Mouse (Mus musculus) mouse embryonic stem cell (cell line): ENCODE measurements around the gene Hoxd13.

ENCODE experiments used
- in situ Hi-C, 2 experiments: fragments of 300-500 bp; cut with MboI; formaldehyde crosslinking; loops; 1 replicate in 1 of 2; 3 replicates in 1 of 2; pipeline ENCODE4 v1.14.3; 2019 to 2020; ENCODE audit warnings: low sequenced_read_pairs in 2 of 2, low pct_unique_long_range_greater_than_20kb in 1 of 2, mixed read lengths in 1 of 2; ENCODE audit not compliant: unreplicated experiment in 1 of 2

Hoxd13 gene

DNA sequence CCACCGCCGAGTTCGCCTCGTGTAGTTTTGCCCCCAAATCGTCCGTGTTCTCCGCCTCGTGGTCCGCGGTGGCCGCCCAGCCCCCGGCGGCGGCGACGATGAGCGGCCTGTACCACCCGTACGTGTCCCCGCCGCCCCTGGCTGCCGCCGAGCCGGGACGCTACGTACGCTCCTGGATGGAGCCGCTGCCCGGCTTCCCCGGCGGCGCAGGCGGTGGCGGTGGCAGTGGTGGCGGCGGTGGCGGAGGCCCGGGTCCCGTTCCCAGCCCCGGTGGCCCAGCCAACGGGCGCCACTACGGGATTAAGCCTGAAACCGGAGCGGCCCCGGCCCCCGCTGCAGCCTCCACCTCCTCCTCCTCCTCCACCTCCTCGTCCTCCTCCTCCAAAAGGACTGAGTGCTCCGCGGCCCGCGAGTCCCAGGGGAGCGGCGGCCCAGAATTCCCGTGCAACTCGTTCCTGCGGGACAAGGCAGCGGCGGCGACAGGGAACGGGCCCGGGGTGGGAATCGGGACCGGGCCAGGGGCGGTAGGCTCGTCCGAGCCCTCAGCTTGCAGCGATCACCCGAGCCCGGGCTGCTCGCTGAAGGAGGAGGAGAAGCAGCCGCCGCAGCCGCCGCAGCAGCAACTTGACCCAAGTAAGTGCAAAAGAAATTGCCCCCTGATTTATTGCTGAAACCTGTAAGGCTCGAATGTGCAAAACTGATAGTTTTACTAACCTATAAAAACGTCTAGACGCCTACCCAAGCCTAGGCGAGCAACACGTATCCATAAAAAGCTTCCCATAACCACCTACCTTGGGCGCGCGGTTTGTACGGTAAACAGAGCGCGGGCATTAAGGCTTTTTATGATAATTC lies 30.3 kb downstream of the Hoxd13 start:
- in situ Hi-C loops: loop anchor here (10.0 to 25.0 kb wide), 3 partner anchors 266 to 889 kb away; no protein-coding TSS in a partner anchor

DNA sequence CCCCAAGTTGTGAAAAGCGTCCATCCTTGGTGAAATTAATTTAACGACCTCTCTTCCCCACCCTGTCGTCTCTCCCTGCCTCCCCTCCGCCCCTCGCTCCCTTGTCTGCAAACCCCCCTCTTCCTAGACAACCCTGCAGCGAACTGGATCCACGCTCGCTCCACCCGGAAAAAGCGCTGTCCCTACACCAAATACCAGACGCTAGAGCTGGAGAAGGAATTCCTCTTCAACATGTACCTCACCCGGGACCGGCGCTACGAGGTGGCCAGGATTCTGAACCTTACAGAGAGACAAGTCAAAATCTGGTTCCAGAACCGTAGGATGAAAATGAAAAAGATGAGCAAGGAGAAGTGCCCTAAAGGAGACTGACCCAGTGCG lies 30.9 kb downstream of the Hoxd13 start:
- in situ Hi-C loops: loop anchor here (10.0 to 25.0 kb wide), 3 partner anchors 266 to 888 kb away; no protein-coding TSS in a partner anchor

DNA sequence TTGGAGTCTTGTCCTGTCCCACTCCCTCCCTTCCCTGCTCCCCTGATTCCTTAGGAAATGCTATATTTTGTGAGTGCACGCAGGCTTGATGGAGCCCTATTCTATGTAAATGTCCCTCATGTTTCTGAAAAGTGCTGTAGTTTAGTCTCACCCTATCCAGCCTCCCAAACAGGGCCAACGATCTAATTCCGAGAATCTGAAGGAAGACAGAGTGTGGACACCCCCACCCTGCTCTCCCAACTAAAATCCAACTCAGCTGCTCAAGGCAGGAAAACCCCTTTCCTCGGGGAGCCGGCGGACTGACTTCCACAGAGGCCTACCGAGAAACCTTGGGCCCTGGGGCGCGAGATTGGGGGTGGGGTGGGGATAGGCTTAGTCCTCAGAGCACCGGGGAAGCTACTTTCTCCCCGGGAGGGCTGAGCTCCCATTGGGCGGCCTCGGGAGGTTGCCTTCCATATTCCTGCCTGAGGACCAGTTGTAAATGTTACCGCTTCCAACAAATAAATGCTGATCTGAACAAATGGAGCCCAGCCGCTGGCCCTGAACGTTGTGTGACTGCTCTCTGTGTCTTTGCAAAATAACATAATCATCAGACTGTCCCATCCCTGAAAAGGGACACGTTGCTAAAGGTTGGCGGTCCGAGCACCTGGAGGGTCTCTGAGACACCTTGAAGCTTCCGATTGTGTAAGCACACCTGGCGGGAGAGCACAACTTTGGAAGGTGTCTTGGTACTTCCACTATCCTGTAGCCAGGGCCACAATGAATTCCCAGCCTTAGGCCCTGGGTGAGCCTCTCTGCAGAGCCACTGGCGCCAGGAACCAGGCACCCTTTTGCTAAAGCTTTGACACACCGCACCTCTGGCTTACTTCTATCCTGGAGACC lies 31.8 kb downstream of the Hoxd13 start:
- in situ Hi-C loops: loop anchor here (5.0 to 25.0 kb wide), 4 partner anchors 37 to 887 kb away; no protein-coding TSS in a partner anchor

DNA sequence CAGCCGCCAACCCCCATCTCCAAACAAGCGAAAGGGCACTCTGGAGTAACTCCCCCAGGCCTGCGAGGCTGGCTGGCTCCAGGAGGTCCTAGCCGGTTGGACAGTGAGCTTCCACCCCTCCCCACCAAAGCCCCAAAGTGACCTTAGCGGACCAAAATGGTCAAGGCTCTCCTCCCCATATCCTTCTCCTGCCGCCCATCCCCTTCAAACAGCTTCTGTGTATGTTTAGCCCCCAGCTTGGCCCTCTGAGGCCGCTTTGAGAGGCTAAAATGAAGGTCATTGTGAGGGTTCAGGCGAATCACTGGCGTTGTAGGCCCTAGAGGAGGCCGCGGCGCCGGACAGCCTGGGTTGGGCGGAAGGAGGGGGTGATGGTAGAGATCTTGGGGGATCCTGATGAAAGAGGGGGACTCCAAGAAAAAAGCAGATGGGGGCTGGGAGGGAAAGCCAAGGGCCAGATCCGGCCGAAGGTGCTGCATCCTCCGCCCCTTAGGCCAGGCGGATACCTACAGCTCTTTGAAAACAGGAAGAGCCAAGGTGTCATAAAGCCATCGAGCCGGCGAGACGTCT lies 32.5 kb downstream of the Hoxd13 start:
- in situ Hi-C loops: loop anchor here in 1 of 2 experiments (5.0 kb wide), 1 partner anchor 37 kb away; no protein-coding TSS in a partner anchor

DNA sequence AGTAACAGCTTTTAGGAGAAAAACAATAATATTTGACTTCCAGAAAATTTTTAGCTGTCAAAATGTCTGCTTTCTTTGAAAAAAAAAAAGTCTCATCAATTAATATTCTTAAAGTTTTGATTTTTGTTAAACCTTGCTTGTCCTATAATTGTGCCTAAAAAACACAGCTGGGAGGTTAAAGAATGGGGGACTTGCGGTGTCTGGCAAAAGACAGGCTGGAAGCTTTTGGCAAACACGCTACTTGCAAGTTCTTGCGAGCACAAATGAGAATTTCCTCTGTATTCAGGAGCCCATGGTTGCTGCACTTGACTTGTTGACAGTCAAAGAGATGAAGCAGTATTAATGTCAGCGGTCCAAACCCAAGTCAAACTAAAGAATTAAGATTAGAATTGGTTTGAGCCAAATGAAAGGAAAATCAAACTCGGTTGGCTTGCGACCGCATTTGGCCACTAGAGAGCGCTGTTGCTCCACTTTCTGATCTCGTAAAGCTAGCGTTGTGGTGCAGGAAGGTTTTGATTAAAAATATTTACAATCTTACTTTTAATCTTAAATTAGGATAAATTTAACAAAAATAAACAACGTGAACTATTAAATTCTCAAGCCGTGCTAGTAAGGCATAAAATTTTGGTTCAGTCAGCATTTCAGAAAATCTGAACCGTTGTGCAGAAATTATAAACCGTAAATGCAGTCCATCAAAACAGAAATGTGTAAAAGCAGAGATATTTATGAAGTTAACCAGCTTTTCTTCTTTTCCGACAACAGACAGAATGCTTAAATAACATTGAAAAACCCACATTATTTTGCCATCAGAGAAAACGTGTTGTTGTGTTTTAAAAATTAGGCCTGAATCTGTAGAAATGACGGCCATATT lies 34.1 kb downstream of the Hoxd13 start:
- in situ Hi-C loops: loop anchor here in 1 of 2 experiments (5.0 kb wide), 1 partner anchor 35 kb away; no protein-coding TSS in a partner anchor

DNA sequence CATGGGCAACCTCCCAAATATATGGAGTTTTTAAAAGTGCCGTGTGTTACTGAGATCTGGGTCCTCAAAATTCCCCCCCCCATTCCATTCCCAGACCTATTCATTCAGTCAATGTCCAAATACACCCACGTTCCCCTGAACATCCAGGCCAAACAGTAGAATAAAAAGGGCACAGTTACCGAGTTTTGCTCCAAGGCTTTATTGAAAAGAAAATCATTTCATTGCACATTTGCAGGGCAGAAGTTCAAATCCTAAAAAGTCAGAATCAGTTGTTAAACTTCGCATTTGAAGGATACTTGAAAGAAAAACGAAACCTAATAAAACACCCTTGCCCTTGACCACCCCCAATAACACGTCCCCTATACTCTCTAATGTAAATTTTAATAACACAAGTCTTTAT lies 34.7 kb downstream of the Hoxd13 start:
- in situ Hi-C loops: loop anchor here in 1 of 2 experiments (5.0 kb wide), 1 partner anchor 34 kb away; no protein-coding TSS in a partner anchor

DNA sequence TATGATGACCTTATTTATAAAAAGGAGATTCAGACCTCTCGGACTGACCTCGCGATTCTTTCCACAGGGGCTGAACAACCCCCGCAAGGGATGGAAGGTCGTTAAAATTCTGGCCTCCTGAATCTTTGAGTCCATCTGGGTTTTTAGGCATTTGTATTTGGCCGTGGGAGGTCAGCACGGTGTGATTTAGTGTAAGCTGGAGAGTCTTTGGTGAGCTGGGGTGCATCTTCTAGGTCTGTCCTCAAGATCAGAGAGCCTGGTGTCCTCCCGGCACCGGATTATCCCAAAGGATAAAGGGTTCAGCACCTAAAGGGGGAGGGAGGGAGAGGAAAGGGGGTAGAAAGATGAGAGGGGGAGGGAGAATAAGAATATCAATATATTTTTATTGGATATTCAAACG lies 35.2 kb downstream of the Hoxd13 start:
- in situ Hi-C loops: loop anchor here in 1 of 2 experiments (5.0 kb wide), 1 partner anchor 34 kb away; no protein-coding TSS in a partner anchor

DNA sequence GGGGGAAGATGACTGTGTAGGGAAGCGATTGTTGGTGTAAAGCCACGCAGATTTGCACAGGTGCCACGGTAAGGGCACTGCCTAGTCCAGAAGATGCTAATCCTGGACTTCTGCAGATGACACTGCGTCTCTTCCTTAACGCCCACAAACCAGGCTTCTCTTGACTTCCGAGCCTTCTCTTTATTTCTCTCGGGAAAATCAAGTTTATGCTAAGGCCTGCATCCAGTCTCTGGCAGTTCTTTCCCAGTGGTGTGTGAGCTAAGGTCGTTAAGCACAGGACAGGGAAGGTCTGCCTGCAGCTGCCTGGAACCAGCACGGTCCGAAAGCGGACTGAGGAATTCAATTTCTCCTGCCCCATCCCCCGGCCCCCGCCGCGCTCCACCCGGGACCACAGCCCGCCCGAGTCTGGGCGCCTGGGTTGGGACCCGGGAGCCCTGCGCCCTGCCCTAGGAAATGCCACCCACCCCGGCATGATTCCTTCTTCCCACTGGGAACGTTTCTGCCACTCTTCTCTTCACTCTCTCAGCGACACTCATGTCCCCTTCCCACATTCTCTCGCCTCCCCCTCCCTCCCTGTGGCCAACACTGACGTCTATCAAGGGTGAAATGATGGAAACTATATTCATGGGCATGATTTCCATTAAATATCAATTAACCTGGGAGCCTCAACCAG lies 35.7 kb downstream of the Hoxd13 start:
- in situ Hi-C loops: loop anchor here in 1 of 2 experiments (5.0 kb wide), 1 partner anchor 33 kb away; no protein-coding TSS in a partner anchor

DNA sequence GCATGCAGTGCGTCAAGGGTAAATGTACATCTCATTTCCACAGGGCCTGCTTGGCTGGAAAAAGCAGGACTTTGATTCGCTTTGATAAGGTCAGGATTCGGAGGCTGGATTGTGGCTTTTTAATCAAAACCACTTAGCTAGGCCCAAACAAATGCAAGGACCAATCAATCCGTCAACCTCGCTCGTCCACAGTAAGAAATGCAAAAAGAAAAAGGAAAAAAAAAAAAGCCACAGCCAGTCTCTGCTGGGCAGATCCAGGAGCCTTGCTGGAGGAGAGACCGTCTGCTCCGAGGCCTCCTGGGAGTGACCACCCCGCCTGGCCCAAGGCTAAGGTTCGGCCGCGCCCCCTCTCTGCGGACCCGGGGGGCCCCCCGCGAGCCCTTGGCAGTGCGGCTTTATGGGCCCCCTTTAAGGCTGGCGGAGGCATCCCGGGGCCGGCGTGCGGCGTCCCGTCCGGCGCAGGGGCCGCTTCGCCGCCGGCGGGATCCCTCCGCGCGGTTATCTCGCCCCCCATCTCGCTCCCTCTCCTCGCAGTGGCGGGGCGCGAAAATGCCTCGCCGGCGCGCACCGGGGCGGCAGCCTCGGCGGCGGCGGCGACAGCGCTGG lies 36.4 kb downstream of the Hoxd13 start, which contains the start of gene Hoxd8:
Gene Hoxd8 (plus strand): TSS at position 223 of the 606 bp plus-strand sequence.
- in situ Hi-C loops: loop anchor here in 1 of 2 experiments (5.0 kb wide), 1 partner anchor 33 kb away; no protein-coding TSS in a partner anchor

DNA sequence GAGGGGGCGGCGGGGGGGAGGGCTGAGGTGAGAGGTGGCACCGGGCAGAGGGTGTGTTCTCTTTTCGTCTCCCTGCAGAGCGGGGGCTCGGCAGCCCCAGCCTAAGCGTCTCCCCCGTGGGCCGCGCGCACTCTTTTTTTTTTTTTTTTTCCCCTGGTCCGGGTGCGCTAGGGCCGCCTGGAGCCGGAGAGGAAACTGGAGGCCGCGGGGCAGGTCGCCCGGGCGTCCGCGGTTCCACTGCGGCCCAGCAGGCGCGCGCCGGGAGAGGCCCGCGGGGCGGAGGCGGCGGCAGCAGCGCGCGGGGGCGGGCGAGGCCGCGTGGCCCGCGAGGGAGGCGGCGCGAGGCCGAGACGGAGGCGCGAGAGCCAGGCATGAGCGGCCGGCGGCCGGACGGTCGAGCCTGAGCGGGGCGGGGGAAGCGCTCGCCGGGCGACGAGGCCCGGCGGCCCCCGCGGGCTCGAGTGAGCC lies 36.9 kb downstream of the Hoxd13 start:
- in situ Hi-C loops: loop anchor here in 1 of 2 experiments (5.0 kb wide), 1 partner anchor 32 kb away; no protein-coding TSS in a partner anchor

DNA sequence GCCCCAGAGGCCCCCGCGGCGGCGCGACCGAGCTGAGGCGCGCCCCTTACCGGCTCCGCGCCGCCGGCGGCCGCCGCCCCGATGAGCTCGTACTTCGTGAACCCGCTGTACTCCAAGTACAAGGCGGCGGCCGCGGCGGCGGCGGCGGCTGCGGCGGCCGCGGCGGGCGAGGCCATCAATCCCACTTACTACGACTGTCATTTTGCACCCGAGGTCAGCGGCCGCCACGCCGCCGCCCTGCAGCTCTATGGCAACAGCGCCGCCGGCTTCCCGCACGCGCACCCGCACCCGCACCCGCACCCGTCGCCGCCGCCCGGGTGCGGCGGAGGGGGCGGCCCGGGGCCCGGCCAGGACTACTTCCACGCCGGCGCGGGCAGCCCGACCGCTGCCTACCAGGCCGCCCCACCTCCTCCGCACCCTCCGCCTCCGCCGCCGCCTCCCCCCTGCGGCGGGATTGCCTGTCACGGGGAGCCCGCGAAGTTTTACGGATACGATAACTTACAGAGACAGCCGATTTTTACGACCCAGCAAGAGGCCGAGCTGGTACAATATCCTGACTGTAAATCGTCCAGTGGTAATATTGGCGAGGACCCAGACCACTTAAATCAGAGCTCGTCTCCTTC lies 37.5 kb downstream of the Hoxd13 start:
- in situ Hi-C loops: no loop called here

DNA sequence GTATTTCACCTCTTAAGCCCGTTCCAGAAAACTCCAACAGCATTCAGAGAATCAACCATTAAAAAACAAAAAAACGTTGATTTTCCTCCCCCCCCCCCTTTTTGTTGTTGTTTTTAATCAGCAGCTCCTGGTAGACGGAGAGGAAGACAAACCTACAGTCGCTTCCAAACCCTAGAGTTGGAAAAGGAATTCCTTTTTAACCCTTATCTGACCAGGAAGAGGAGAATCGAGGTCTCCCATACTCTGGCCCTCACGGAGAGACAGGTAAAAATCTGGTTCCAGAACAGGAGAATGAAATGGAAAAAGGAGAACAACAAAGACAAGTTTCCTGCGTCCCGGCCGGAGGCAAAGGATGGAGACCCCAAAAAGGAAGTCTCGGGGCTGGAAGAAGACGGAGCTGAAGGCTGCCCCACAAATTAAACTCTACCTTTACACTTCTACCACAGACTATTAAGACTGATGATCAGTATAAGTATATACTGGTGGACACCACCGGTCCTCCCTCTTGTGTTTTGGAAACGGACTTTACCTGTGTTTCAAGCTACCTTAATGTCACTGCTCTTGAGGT lies 38.4 kb downstream of the Hoxd13 start:
- in situ Hi-C loops: no loop called here

DNA sequence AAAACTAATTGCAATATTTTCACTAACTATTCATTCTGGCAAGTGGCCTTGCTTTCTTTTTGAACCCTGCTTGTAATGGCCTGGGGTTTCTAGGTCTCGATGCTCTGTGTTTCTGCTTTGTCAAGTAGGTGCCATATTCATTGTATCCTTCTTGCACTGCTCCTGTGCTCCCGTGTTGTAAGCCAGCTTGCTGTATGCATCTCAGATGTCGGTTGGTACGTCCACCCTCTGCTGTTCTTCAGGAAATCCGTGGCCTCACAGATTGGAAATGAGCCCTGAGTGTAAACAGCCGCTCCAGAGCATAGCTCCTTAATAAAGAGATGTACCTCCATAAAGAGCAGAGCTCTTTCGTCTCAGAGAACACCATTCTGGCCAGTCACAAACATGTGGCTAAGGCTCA lies 39.5 kb downstream of the Hoxd13 start:
- in situ Hi-C loops: no loop called here

DNA sequence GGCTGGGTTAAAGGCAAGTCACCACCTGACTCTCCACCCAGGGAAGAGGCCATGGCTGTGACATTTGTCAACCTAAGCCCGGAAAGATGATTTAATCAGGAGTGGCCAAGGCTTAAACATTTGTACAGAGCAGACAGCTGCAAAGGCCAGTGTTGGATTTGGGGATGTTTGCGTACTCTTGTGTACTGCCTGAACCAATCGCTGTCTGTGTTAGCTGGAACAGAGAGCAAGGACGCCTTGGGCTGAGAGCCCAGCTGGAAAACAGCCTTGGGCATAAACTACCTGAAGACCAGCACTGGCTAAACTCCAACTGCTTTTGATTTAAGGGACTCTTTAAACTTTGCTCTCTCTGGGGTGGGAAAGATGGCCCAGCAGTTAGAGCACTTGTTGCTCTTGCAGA lies 40.6 kb downstream of the Hoxd13 start:
- in situ Hi-C loops: no loop called here

DNA sequence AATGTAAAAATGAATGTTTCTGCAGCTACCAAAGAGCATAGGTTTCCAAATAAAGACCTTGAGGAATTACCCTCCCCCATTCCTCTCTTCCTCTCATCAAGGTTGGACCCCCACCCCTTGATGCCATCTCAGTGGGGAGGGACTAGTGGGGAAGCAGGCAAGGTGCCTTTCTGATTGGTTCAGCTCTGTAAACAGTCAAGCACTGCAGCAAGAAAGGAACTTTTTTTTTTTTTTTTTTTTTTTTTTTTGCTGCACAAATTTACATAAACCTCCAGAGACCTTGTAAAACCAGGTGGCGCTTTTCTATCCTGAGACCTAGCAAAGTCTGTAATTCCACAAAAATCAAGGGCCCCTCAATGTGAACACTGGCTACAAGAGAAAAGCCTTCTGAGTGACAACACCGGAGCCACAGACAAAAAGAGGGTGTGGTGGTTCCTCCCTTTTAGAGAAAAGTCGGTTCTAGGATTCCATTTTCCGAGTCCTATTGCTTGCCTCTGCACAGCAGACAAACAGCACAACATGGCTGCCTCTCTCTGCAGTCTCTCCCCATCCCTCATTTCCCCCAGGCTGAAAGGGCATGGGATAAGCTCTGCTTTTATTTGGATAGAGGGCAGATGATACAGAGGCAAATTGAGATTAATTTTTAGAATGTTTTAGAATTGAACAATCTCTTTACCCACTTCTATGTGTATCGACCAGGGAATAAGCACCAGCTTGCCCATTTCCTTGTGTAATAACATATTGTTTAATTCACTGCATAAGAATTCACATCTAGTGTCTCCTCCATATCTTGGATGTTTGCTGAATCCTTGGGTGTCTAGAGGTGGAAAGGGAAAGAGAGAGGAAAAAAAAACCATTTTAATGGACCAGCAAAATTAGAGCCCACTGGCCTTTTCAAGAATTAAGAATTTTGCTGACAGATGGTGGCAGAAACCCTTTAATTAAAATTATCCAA lies 41.6 kb downstream of the Hoxd13 start:
- in situ Hi-C loops: no loop called here
